Mouse (Mus musculus): ENCODE data around the gene Slc9c1.

DNA sequence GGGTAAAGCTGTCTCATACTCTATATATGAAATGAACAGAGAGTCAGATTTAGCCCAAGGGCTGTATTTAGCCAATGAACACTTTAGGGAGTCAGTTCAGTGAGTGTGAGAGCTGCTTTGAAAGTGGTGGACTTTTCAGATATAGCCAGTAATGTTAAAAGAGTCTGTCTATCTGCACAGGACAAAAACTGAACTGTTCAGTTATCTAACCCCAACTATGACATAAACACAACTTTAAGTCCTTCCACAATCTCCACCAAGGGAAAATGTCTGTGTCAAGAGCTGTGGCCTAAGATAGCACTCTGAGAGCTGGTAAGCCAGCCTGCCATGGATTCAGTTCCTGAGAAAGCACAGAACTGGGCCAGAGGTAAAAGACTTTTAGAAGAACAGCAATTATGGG is 7.0 kb downstream of the Slc9c1 start:
- no peak for TF ChIP-seq CTCF (IDR thresholded peaks at IDR 0.05; ENCODE audit: low read depth, low read length)
- TF ChIP-seq POLR2A (IDR thresholded peaks at IDR 0.05; ENCODE audit: extremely low read depth, insufficient read depth, low read length), result no peak

Data from liver, adult 2 months (tissue).